Mouse (Mus musculus): ENCODE results near the gene Gm49361. TPM values are rescaled to one million over a fixed set of nuclear protein-coding genes. Genes with fewer than 3 reads are reported as not detected.

Gm49361 gene
- polyA plus RNA-seq, 1 experiment from 2014 or later: not detected

- no peak overlapping the region for H3K9ac ChIP-seq (ENCODE audit: low read length)
- no peak overlapping the region for H3K4me3 ChIP-seq (replicated peaks; ENCODE audit: low read length)
- H3K27me3 ChIP-seq (ENCODE audit: control insufficient read depth, insufficient read depth, low read length): no peaks in the 10 kb centered on the region
- no peak overlapping the region for H3K4me2 ChIP-seq (ENCODE audit: low read depth, low read length)
- no peak overlapping the region for H3K27ac ChIP-seq (ENCODE audit: low read length)
- H3K4me1 ChIP-seq (ENCODE audit: control insufficient read depth, insufficient read depth, low read length): no peaks in the 10 kb centered on the region
- 88% methylated on average over 4 of the region's 4 CpGs for WGBS
- ATAC-seq (ENCODE audit: insufficient read depth, low FRiP score): no peak
- no peaks in the 10 kb centered on the region for H3K9me3 ChIP-seq (replicated peaks; ENCODE audit: control insufficient read depth, low read length)
- 0 out of 2 replicates have a peak, but pooled peaks cover 2% of the 10 kb centered on the region for H3K36me3 ChIP-seq (ENCODE audit: control insufficient read depth, insufficient read depth, low read length)
These were observed 29.2 kb downstream of the Gm49361 start for GRCm38 (mm10) chr14:57716601-57717245.

GRCm38 (mm10) chr14:57712884-57713283, 33.0 kb downstream of the Gm49361 start:
- peaks cover 13% of the 10 kb centered on the region for H3K4me1 ChIP-seq (ENCODE audit: control insufficient read depth, insufficient read depth, low read length)
- 0 out of 2 replicates have a peak, but pooled peaks cover 2% of the 10 kb centered on the region for H3K36me3 ChIP-seq (ENCODE audit: control insufficient read depth, insufficient read depth, low read length)
- 60% methylated on average over 1 of the region's 1 CpGs for WGBS
- H3K9ac ChIP-seq (ENCODE audit: low read length): no peak overlapping the region
- no peaks in the 10 kb centered on the region for H3K27me3 ChIP-seq (ENCODE audit: control insufficient read depth, insufficient read depth, low read length)
- H3K9me3 ChIP-seq (replicated peaks; ENCODE audit: control insufficient read depth, low read length): no peaks in the 10 kb centered on the region
- no peak overlapping the region for H3K4me2 ChIP-seq (ENCODE audit: low read depth, low read length)
- no peak overlapping the region for H3K27ac ChIP-seq (ENCODE audit: low read length)
- no peak for ATAC-seq (ENCODE audit: insufficient read depth, low FRiP score)
- no peak overlapping the region for H3K4me3 ChIP-seq (replicated peaks; ENCODE audit: low read length)

GRCm38 (mm10) chr14:57711059-57711458, 34.8 kb downstream of the Gm49361 start:
- H3K4me2 ChIP-seq (ENCODE audit: low read depth, low read length): no peak overlapping the region
- ATAC-seq (ENCODE audit: insufficient read depth, low FRiP score): no peak
- no peak overlapping the region for H3K4me3 ChIP-seq (replicated peaks; ENCODE audit: low read length)
- H3K27ac ChIP-seq (ENCODE audit: low read length): no peak overlapping the region
- H3K36me3 ChIP-seq (ENCODE audit: control insufficient read depth, insufficient read depth, low read length): no peaks in the 10 kb centered on the region
- no peak overlapping the region for H3K9ac ChIP-seq (ENCODE audit: low read length)
- no peaks in the 10 kb centered on the region for H3K9me3 ChIP-seq (replicated peaks; ENCODE audit: control insufficient read depth, low read length)
- WGBS: 69% methylated on average over 6 of the region's 6 CpGs
- H3K4me1 ChIP-seq (ENCODE audit: control insufficient read depth, insufficient read depth, low read length): peaks cover 26% of the 10 kb centered on the region
- no peaks in the 10 kb centered on the region for H3K27me3 ChIP-seq (ENCODE audit: control insufficient read depth, insufficient read depth, low read length)

- Histone ChIP-seq H3K36me3 (ENCODE audit: control insufficient read depth, insufficient read depth, low read length) (no peaks in the 10 kb centered on the region), H3K9me3 (replicated peaks; ENCODE audit: control insufficient read depth, low read length) (no peaks in the 10 kb centered on the region), H3K4me2 (ENCODE audit: low read depth, low read length) (no peak overlapping the region), H3K4me3 (replicated peaks; ENCODE audit: low read length) (no peak overlapping the region), H3K27me3 (ENCODE audit: control insufficient read depth, insufficient read depth, low read length) (no peaks in the 10 kb centered on the region), H3K9ac (ENCODE audit: low read length) (0 out of 2 replicates have a peak overlapping the region, but pooled peaks have one; percentile 36), H3K27ac (ENCODE audit: low read length) (peak overlapping the region; percentile 42; the same call in 1 of the 2 replicates), H3K4me1 (ENCODE audit: control insufficient read depth, insufficient read depth, low read length) (peaks cover 26% of the 10 kb centered on the region)
- WGBS: 55% methylated on average over 10 of the region's 10 CpGs
- ATAC-seq (ENCODE audit: insufficient read depth, low FRiP score): 0 out of 2 replicates have a peak, but pooled peaks have one; percentile 49
These were observed 36.7 kb downstream of the Gm49361 start for GRCm38 (mm10) chr14:57709171-57709570.

GRCm38 (mm10) chr14:57708580-57708979, 37.3 kb downstream of the Gm49361 start:
- no peak for ATAC-seq (ENCODE audit: insufficient read depth, low FRiP score)
- no peak overlapping the region for H3K4me3 ChIP-seq (replicated peaks; ENCODE audit: low read length)
- peaks cover 26% of the 10 kb centered on the region for H3K4me1 ChIP-seq (ENCODE audit: control insufficient read depth, insufficient read depth, low read length)
- no peak overlapping the region for H3K9ac ChIP-seq (ENCODE audit: low read length)
- H3K27ac ChIP-seq (ENCODE audit: low read length): peak overlapping the region; percentile 10; the same call in 1 of the 2 replicates
- H3K4me2 ChIP-seq (ENCODE audit: low read depth, low read length): no peak overlapping the region
- no peaks in the 10 kb centered on the region for H3K36me3 ChIP-seq (ENCODE audit: control insufficient read depth, insufficient read depth, low read length)
- H3K27me3 ChIP-seq (ENCODE audit: control insufficient read depth, insufficient read depth, low read length): no peaks in the 10 kb centered on the region
- H3K9me3 ChIP-seq (replicated peaks; ENCODE audit: control insufficient read depth, low read length): no peaks in the 10 kb centered on the region
- WGBS: 65% methylated on average over 7 of the region's 7 CpGs

GRCm38 (mm10) chr14:57707100-57707893, 38.6 kb downstream of the Gm49361 start:
- H3K9me3 ChIP-seq (replicated peaks; ENCODE audit: control insufficient read depth, low read length): no peaks in the 10 kb centered on the region
- peak overlapping the region; percentile 59 for H3K9ac ChIP-seq (ENCODE audit: low read length)
- H3K27me3 ChIP-seq (ENCODE audit: control insufficient read depth, insufficient read depth, low read length): no peaks in the 10 kb centered on the region
- 0 out of 2 replicates have a peak overlapping the region, but pooled peaks have one; percentile 10 for H3K4me2 ChIP-seq (ENCODE audit: low read depth, low read length)
- H3K4me1 ChIP-seq (ENCODE audit: control insufficient read depth, insufficient read depth, low read length): peaks cover 26% of the 10 kb centered on the region
- peak overlapping the region; percentile 85 for H3K27ac ChIP-seq (ENCODE audit: low read length)
- H3K4me3 ChIP-seq (replicated peaks; ENCODE audit: low read length): no peak overlapping the region
- 55% methylated on average over 18 of the region's 18 CpGs for WGBS
- H3K36me3 ChIP-seq (ENCODE audit: control insufficient read depth, insufficient read depth, low read length): no peaks in the 10 kb centered on the region
- peak; percentile 54 for ATAC-seq (ENCODE audit: insufficient read depth, low FRiP score)

GRCm38 (mm10) chr14:57706760-57707099, 39.2 kb downstream of the Gm49361 start:
- ATAC-seq (ENCODE audit: insufficient read depth, low FRiP score): 0 out of 2 replicates have a peak, but pooled peaks have one; percentile 2
- H3K9ac ChIP-seq (ENCODE audit: low read length): peak overlapping the region; percentile 48; the same call in 1 of the 2 replicates
- 76% methylated on average over 4 of the region's 4 CpGs for WGBS
- no peaks in the 10 kb centered on the region for H3K9me3 ChIP-seq (replicated peaks; ENCODE audit: control insufficient read depth, low read length)
- no peaks in the 10 kb centered on the region for H3K27me3 ChIP-seq (ENCODE audit: control insufficient read depth, insufficient read depth, low read length)
- no peaks in the 10 kb centered on the region for H3K36me3 ChIP-seq (ENCODE audit: control insufficient read depth, insufficient read depth, low read length)
- no peak overlapping the region for H3K4me2 ChIP-seq (ENCODE audit: low read depth, low read length)
- H3K4me3 ChIP-seq (replicated peaks; ENCODE audit: low read length): no peak overlapping the region
- peak overlapping the region; percentile 85 for H3K27ac ChIP-seq (ENCODE audit: low read length)
- peaks cover 29% of the 10 kb centered on the region for H3K4me1 ChIP-seq (ENCODE audit: control insufficient read depth, insufficient read depth, low read length)

GRCm38 (mm10) chr14:57705759-57706158, 40.1 kb downstream of the Gm49361 start:
- no peaks in the 10 kb centered on the region for H3K9me3 ChIP-seq (replicated peaks; ENCODE audit: control insufficient read depth, low read length)
- no peaks in the 10 kb centered on the region for H3K36me3 ChIP-seq (ENCODE audit: control insufficient read depth, insufficient read depth, low read length)
- ATAC-seq (ENCODE audit: insufficient read depth, low FRiP score): no peak
- no peak overlapping the region for H3K4me3 ChIP-seq (replicated peaks; ENCODE audit: low read length)
- no peaks in the 10 kb centered on the region for H3K27me3 ChIP-seq (ENCODE audit: control insufficient read depth, insufficient read depth, low read length)
- 82% methylated on average over 4 of the region's 4 CpGs for WGBS
- H3K27ac ChIP-seq (ENCODE audit: low read length): no peak overlapping the region
- H3K4me2 ChIP-seq (ENCODE audit: low read depth, low read length): no peak overlapping the region
- peaks cover 29% of the 10 kb centered on the region for H3K4me1 ChIP-seq (ENCODE audit: control insufficient read depth, insufficient read depth, low read length)
- no peak overlapping the region for H3K9ac ChIP-seq (ENCODE audit: low read length)

- ATAC-seq (ENCODE audit: insufficient read depth, low FRiP score): no peak
- 80% methylated on average over 4 of the region's 4 CpGs for WGBS
These were observed 40.8 kb downstream of the Gm49361 start for GRCm38 (mm10) chr14:57705075-57705474.

More at GRCm38 (mm10) chr14:57705075-57705474, 40.8 kb downstream of the Gm49361 start:
- Histone ChIP-seq H3K27me3 (ENCODE audit: control insufficient read depth, insufficient read depth, low read length) (no peaks in the 10 kb centered on the region), H3K4me3 (replicated peaks; ENCODE audit: low read length) (no peak overlapping the region), H3K4me1 (ENCODE audit: control insufficient read depth, insufficient read depth, low read length) (peaks cover 29% of the 10 kb centered on the region), H3K4me2 (ENCODE audit: low read depth, low read length) (no peak overlapping the region), H3K27ac (ENCODE audit: low read length) (no peak overlapping the region), H3K36me3 (ENCODE audit: control insufficient read depth, insufficient read depth, low read length) (no peaks in the 10 kb centered on the region), H3K9me3 (replicated peaks; ENCODE audit: control insufficient read depth, low read length) (no peaks in the 10 kb centered on the region), H3K9ac (ENCODE audit: low read length) (no peak overlapping the region)
